Mouse (Mus musculus): ENCODE measurements at regions not wholly inside any gene's neighbourhood (a gene's known extent, or its start where the extent isn't known, plus 50 kb on each side); places are given as distances from the start of the nearest gene placed in this dataset.

DNA sequence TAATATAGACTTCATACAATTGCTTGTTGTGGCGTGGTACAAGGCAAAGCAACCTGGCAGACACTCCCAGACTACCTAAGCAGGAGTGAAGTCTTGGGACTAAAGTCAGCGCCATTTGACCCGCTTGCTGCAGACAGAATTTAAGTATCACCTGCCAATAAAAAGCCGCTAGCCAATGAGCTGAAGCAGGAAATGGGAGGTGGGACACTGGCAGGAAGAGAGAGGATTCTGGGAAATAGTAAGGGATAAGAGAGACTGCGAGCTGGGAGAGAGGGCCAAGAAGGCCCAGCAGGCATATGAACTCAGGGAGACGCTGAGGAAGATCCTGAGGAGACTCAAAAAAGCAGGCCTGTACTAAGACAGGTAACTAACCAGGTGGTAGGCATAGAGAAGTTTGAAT, 102.0 kb upstream of the Slc22a12 start:
- DNase-seq = no peak

DNA sequence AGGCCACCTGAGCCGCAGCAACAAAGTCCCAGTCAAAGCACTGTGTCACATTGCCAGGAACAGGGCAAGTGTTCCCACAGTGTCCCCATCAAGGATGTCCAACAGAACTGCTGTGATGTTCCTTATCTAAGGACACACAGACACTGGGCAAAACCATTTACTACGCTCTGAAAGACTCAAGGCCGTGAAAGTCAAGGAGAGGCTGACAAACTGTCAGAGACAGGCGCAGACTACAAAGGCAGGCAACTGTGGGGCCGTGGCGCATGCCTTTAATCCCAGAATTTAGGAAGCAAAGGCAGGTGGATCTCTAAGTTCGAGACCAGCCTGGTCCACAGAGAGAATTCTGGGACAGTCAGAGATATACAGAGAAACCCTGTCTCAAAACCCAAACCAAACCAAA, 96.8 kb upstream of the Slc22a12 start:
- no peak for DNase-seq

DNA sequence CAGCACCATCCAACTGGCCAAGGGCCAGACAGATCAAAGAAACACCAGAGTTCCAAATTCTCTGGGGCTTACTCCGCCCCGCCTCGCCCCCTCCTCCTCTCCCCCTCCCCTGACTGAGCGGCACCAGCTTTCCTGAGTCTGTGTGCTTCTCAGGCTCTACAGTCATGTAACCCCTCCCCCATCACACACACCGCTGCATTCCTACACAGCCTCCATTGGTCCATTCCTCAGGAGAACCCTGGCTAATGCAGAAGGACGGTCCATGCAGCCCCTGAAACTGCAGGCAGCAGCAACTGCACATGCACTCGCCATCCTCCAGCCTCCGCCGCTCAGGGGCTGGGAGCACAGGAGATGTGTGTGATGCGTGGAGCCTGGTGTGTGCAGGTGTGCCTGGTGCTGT, 90.6 kb upstream of the Slc22a12 start:
- no peak for DNase-seq

DNA sequence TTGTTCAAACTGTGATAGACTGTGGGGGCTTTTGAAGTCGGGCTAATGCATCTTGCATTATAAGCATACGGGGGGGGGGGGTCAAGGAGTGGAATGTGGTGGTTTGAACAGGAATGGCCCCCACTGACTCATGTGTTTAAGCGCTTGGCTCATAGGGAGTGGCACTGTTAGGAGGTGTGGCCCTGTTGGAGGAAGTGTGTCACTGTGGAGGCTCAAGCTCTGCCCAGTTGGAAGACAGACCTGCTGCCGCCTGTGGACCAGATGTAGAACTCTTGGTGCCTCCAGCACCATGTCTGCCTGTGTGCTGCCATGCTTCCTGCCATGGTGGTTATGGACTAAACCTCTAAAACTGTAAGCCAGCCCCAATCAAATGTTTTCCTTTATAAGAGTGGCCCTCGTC, 89.0 kb upstream of the Slc22a12 start:
- no peak for DNase-seq

DNA sequence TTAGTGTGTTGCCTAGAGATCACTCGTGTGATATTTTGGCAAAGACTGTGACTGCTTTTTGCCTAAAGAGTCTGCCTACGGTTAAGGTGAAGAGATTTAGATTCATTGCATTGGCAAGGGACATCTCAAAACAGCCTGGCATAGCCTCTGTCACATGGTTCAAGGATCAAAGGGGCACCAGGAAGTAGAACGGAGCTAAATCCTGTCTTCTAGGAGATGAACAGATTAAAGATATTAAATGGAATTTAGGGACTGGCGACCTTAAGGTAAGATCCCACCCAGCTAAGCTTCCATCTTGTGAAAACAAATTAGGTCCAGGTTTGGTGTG, 87.7 kb upstream of the Slc22a12 start:
- DNase-seq = no peak

DNA sequence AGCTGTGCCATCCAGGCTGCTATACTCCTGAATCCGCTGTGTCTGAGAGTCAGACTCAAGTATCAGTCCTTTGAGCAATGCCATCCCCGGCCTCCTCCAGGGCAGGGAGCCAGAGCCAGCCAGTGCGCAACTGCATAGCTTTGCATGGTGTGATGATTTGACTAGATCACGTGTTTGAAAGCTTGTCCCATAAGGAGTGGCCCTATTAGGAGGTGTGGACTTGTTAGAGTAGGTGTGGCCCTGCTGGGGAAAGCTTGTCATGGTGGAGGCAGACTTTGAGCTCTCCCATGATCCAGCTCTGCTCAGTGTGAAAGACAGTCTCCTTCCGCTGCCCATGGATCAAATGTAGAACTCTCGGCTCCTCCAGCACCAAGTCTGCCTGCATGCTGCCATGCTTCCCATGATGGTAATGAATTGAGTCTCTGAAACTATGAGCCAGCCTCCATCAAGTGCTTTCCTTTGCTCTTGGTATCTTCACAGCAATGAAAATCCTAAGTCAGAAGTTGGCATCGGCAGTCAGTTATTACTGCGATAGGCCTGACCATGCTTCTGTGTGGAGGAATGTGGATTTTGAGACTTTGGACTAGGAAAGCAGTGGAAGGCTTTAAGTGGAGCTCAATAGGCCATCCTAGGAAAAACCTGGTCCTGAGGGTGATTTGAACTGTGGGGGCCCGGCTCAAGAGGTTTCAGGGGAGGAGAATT, 87.2 kb upstream of the Slc22a12 start:
- no peak for DNase-seq

DNA sequence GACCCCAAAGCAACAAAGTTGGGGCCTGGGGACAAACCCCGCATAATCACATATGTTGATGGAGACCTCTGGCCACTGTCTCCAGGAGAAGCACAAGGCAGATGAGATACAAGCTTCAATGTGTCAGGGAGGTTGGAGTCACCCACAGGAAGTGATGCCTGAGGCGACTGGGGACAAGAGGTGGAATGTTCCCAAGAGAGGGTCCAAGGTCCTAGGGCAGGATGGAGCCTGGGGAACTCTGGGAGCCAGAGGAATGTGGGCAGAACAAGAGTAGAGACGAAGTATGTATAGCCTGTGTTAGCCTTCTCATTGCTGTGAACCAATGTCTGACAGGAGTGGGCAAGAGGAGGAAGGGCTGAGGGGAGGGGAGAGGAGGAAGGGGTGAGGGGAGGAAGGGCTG, 82.7 kb upstream of the Slc22a12 start:
- DNase-seq = no peak

DNA sequence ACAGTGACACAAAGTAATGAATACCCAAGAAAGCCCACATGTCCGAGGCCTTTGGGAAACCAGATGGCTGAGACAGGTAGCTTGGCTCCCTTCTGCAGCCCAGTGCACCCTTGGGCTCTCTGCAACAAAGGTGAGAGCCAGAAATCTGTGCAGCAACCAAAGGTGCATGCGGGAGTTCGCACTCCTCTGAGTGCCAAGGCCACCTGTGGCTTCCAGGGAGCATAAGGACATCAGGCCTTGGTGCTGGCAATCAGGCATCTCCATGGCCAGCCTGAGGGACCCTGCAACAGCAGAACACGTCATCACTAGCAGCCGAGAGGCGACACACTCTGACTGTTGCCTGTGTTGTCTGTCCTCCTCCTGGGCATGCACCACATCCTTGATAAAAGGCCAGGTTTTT, 78.2 kb upstream of the Slc22a12 start:
- no peak for DNase-seq

DNA sequence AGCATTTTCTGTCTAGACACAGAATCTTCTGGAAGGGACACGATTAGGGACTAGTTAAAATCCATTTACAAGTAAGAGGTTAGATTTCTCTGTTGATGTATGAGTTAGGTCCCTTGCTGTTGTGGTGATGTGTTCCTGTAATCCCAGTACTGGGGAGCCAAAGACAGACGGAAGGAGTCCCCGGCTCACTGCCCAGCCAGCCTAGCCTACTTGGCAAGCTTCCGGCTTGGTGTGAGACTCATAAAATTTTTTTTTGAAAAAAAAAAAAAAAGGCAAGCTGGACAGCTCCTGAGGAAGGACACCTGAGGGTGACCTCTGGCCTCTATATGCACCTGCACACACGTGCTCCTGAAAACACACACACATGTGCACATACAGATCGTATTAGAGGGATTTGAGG, 76.7 kb upstream of the Slc22a12 start:
- DNase-seq = peak; percentile 28

DNA sequence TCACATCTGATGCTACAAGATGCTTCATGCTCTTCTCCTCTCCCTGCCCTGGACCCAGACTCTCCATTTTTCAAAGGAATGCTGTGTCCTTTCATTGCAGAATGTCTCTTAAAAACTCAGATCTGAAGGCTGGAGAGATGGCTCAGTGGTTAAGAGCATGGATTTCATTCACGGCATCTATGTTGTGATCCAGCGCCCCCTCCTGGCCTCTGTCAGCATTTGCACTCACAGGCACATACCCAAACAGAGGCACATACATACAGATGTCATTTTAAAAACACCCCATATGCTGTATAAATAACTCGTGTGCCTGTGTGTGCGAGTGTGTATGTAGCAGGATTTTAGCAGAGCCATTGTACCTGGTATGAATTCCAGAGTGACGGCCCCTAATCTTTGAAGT, 73.8 kb upstream of the Slc22a12 start:
- no peak for DNase-seq

DNA sequence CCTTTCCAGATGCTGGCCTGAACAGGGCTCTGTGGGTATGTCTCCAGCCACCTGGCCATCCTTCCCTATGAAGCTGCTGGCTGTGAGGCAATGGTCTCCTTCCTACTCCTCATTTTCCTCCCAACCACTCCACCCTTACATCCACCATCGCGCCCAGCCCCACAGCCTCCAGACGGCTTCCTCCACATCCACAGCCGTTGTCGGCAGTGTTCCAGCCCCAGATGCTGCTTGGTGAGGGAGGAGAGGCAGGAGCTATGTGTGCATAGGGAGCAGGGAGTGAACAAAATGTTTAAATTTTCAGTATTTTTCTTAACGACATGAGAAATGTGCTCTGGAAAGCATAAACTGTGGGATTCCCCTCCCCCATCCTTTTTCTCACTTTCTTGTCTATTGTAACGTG, 69.6 kb upstream of the Slc22a12 start:
- no peak for DNase-seq

DNA sequence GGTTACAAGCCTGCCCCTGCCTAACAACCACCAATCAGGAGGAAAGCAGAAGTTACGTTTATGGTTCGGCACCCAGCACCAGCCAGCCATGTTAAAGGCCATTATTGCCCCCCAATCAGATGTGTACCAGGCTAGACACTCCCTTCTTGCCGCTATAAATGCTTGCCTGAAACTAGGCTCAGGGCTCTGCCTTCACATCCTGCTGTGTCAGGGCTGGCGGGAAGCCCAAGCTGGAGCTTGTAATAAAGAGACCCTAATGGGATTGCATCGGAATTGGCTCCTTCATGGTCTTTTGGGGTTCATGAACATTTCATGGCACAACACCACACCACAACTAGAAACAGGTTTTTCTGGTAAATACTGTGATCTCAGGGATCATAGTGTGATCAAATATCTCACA, 69.1 kb upstream of the Slc22a12 start:
- DNase-seq = no peak

DNA sequence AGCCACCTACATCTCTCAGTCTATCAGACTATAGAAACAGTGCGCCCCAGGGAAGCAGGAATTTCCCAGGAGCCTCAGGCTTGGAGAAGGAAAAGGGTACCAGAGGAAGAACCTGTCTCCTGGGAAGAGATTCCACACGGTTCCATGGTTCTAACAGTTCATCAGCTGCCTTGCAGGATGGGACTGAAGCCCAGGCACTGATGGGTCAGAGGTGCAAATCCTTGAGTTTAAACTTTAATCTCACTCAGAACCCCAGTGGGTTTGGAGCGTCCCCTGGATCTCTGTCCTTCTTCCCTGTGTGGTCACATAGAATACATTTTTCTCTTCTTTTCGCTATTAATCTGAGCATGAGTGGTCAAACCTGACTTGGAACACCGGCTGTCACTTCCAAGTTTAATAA, 67.9 kb upstream of the Slc22a12 start:
- DNase-seq = no peak

DNA sequence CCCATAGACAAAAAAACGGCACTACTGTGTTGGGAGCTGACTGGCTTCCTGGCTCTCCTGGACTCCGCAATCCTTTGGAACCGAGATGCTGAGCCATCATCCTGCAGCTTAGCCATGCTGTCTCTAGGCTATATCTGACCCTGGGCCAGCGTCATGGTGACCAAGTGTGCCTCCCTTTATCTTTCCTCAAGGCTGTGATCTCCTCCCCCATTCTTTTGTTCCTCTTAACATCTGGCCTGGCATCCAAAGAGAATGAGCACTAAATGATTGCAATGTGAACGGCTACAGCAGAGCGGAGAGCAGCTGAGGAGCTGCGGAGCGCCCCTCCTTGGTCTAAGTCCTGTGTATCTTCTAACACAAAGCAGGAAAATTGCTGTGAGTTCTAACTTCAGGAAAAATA, 67.2 kb upstream of the Slc22a12 start:
- DNase-seq = no peak

DNA sequence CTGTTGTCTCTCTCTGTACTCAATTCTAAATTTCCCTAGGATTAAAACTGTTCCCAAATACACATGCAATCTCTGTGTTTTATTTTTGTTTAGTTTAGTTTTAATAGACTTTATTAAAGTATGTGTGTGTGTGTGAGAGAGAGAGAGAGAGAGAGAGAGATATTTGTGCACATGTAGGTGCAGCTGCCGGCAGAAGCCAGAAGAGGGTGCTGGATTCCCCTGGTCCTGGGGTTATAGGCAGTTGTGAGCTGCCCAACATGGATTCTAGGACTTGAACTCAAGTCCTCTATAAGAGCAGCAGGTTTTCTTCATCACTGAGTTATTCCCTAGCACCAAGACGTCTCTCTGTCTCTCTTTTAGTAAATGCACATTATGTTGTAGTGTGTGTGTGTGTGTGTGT, 64.7 kb upstream of the Slc22a12 start:
- DNase-seq = no peak

DNA sequence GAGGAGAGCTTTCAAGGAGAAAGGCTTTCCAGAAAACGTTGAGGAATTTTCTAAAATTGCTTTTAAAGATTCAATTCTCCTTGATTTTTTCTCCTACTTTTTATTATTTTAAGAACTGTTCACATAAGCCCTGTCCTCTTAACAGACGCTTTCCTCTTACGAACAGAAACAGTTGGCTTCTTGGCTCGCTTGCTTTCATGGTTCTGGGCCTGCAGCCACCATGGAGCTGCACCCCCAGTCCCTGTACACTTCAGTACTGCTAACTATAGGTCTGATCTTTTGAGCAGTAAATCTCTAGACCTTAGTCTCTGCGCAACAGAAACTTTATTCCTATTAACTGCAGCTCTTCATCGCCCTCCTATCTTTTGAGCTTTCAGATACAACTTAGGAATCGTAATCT, 63.8 kb upstream of the Slc22a12 start:
- no peak for DNase-seq

DNA sequence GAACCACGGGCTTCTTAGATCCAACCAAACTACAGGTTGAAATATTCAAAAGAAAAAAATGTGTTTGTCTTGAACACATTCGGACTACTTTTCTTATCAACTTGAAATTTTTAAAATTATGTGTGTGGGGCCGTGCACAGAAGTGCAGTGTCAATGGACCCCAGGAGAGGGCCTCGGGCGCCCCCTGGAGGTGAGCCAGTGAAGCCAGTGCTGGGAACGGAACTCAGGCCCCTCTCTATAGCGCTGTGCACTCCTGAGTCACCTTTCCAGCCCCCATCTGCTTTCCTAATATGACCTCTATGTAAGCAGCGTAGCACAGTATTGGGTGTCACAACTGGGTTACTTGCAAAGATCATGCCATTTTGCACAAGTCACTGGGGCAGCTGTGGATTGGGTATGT, 61.9 kb upstream of the Slc22a12 start:
- DNase-seq = peak; percentile 42

DNA sequence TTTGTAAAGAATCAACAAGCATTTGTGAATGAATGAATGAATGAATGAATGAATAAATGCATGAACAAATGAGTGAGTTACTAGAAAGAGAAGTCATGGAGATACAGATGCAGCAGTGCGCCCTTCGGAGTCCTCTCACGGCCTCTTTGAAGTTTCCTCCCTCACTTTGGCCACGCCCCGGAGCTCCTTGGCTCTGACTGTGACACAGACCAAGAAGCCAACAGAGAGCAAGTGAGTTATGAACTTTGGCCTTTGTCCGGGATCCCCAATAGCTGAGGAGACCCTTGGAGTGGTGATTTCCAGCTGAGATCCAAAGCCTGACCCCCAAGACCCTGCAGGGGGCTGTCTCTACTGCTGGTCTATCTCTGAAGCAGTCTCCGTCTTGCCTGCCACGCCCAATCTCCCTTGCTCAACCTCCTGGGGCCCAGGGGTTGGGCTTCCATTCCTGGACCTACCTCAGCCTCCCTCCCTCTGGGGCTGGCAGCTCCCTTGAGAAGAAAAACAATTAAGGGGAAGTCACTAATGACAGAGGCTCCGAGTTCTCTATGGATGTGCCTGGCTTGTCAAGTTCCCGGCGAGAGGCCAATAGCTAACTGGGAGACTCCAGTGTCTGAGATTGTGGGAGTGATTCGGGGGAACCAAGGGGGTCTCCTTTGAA, 58.2 kb upstream of the Slc22a12 start:
- DNase-seq = no peak

DNA sequence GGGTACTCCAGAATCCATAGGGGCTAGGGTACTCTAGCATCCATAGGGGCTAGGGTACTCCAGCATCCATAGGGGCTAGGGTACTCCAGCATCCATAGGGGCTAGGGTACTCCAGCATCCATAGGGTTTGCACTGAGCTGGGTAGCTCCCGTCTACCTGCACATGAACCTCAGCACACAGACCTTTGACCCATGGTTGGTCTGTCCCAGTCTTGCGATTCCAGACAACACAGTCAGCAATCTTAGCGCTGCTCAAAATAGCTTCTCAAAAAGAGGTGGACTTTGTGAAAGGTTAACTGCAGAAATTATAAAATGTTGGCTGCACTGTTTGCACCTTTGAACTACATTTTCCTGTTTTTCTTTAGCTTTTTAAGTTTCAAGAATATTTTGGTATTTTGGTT, 56.4 kb upstream of the Slc22a12 start:
- no peak for DNase-seq

DNA sequence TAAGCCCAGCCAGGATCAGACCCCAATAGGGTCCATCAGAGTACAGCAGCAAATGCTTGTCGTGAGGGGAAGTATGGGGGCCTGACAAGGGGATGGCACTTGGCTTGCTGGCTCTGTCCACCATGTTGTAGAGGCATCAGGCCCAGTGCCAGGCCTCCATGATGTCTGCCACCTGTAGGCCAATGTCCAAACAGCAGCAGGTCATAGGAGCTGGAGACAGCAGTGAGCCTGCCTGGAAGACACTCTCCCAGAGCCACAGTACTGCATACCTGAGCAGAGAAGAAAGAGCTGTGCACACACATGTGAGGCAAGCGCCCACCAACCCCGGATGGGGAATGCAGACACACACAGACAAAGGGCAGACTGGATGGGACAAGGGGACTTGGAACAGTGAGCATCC, 55.4 kb upstream of the Slc22a12 start:
- DNase-seq = no peak

DNA sequence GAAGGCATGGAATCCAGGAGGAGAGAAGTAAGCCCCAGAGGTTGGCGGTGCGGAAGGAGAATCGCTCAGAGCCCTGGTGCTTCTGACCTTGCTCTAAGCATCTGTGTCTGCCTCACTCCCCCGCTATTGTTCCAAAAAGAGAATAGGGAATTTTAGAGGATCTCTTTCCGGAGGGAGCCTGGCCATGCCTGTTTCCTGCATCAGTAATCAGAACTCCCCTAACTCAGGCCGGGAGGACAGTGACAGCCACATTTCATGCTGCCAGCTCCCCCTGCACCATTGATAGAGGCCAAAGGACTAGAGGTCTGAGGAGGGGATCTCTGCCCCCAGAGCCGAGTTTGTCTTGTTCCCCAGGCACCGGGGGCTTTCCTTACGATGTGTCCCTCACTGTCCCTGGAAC, 53.0 kb upstream of the Slc22a12 start:
- no peak for DNase-seq

Data from cerebellum, adult 8-10 months (tissue).